Mouse (Mus musculus): Measurements from ENCODE around the gene Cep97.

- TF ChIP-seq POLR2A (IDR thresholded peaks at IDR 0.05; ENCODE audit: insufficient read depth, low read depth, low read length) (no peak), CTCF (IDR thresholded peaks at IDR 0.05; ENCODE audit: insufficient read depth, low read depth, low read length) (no peak)
Measured at GRCm38 (mm10) chr16:55887814-55888583, 46.7 kb downstream of the Cep97 start.

Measured in olfactory bulb, adult 2 months (tissue).